Mouse (Mus musculus): Measurements from ENCODE around the gene Gtf3c2.

DNA sequence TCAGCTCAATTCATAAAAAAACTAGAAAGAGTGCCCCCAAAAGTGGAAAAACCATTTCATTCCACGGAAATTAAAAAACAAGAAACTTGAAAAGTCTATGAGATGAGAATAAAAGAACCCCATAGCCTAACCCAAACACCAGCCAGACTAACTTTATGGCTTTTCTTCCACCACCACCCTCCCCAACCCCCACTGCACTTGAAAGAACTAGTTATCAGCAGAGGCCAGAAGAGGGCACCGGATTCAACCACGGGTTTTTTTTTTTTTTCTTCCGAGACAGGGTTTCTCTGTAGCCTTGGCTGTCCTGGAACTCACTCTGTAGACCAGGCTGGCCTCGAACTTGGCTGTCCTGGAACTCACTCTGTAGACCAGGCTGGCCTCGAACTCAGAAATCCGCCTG is 38.4 kb upstream of the Gtf3c2 start:
- TF ChIP-seq CTCF (IDR thresholded peaks at IDR 0.05; ENCODE audit: low read depth) (peak; percentile 47), EP300 (IDR thresholded peaks at IDR 0.05; ENCODE audit: low read depth) (0 out of 2 replicates have a peak, but pooled peaks have one; percentile 25)

All from liver, postnatal 0 days (tissue).